Mouse (Mus musculus) T-helper 17 cell (primary cell): ENCODE results near the gene Slc39a13.

ENCODE experiments used
- in situ Hi-C, 2 experiments: fragments of 300-600 bp; cut with MboI, MseI; formaldehyde crosslinking; loops; 1 replicate in 1 of 2; 2 replicates in 1 of 2; pipeline ENCODE4 v1.15.1; 2025; ENCODE audit warnings: high pct_unique_total_duplicates in 2 of 2

Gene Slc39a13

DNA sequence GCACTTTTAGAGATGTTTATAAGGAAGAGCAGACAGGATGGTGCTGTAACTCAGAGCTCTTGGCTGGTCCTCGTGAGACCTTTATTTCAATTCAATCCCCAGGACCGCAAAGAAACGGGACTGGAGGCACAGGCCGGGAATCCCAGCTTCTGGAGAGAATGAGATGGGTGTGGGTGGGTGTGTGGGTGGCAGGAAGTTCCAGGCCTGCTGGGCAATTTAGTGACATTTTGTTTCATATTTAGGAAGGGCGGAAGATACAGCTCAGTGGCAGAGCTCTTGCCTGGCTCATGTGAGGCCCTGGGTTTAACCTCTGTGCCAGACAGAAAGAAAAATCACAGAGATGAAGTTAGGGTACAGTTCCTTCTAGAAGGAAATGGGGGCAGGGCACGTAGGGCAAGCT, 20.0 kb upstream of the Slc39a13 start:
- in situ Hi-C loops, result no loop called here

DNA sequence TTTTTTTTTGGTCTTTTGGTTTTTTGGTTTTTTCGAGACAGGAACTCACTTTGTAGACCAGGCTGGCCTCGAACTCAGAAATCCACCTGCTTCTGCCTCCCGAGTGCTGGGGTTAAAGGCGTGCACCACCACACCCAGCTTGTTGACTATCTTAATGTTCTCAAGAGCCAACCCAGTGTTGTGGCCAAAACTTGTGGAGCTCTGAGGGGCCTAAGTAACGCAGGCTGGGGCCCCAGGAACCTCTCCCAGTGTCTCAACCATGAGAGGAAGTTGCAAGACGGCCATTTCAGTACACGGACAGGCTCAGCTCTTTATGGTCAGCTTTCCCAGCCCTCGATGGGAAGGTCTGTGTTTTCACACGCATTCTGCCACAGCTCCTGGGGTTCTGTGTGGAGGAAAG, 18.8 kb upstream of the Slc39a13 start:
- in situ Hi-C loops, result no loop called here

DNA sequence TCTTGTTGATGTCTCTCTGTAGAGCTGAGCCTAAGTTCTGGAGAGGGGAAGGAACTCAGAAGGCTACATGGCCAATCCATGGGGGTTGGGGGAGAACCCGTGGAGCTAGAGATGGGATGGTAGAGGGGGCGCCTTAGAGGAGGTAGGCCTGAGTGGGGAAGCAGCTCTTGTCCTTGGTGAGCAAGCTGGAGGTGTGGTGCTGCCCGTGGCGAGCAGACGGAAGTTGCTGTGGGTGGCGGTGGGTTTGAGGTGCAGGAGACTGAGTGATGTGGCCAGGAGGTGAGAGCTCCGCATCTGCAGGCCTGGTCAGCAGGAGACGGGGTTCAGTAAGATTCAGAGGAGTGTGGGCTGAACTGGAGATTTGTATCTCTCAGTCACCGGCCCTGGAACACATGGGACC, 17.2 kb upstream of the Slc39a13 start:
- in situ Hi-C loops, result no loop called here

DNA sequence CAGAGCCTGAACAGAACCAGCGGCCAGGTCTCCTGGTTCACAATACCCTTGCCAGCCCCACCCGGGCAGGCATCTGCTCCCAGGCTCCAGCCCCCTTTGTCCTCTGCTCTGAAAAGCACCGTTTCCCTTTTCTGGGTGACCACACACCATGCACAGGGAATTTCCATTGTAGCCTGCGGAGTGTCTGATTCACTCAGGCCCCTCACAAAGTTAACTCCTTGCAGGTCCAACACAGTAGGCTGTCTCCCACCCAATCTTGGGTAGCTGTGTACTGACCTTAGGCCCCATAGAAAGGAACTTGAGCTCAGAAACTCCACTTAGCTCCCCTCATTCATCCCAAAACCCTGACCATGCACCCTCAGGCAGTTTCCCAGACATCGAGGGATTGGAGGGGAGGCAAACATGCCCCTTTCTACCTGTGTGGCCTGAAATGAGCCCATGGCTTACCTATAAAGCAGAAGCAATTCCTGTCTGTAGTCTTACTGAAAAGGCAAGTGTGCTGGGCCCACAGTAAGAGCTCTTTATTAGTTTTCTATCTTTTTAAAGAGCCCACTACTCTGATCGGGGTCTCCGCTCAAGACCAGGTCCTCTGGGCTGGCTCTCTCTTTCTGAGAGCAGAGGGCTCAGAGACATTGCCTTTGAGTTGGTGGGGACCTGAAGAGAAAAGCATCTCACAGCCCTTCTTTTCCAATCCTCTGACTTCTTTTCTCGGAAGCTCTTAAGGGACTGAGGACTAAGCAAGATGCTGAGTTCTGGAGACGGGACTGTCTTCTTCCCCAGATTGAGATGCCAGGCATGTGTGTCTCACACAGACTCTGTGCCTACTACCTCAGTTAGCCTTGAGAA, 16.4 kb upstream of the Slc39a13 start:
- in situ Hi-C loops, result no loop called here

DNA sequence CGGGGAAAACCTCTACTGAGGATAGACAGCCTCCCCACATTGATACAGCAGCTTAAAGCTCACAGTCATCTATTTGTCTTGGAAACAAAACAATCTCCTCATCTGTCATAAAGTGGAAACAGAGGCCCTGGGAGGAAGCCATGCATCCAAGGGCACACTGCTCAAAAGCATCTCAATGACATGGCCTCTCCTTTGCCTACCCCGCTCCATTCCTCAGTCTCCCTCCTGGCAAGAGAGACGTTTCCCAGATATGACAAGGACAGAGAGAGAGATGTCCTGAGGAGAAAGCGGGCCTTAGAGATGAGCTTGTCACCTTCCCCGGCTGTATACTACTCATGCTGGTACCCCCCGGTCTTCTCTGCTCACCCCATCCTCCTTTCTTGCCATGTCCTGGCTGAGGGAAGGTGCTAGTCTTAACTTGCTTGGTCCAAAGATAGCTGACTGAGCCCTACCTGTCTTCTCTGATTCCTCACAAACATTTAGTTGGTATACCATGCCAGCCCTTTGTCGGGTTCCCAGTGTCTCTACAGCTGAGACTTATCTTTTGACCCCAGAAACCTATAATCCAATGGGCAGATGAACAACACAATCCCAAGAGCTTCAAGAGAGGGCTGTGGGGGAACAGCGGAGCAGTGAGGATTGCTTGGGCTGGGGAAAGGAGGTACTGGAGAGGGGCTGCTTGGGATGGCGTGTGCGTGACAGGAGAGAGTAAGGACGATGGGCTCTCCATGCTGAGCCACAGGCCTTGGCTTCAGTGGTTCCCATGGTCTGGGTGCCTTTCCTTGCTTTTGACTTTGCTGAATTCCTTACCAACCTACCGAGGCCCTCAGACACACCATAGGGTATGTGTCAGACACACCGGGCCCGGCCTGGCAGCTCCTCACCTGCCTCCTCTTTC, 15.5 kb upstream of the Slc39a13 start:
- in situ Hi-C loops, result no loop called here

DNA sequence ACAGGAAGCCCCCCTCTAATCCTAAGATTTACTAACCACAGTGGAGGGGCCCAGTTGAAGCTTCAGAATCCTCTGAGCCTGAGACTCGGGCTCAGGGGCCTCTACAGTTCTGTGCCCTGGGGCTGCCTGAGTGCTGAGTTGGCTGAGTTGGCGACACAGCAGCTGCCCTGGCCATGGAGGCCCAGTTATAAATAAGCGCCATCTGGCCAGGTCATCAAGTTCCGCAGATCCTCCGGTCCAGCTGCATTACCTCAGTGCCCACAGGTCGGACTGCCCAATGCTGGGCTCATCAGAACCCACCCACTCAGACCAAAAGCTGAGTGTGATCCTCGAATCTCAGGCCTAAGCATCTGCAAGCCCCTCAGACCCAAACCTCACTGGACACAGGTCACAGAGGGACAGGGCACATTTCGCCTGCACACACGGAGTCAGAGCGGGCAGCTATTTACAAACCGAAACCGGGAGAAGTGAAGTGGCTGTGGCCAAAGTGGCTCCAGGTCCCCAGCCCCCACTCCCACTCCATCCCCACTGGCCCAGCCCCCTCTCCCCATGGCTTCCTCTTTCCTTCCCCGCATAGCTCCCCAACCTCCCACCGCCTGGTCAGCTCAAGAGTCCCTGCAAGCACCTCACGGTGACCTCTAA, 14.1 kb upstream of the Slc39a13 start:
- in situ Hi-C loops, result no loop called here

DNA sequence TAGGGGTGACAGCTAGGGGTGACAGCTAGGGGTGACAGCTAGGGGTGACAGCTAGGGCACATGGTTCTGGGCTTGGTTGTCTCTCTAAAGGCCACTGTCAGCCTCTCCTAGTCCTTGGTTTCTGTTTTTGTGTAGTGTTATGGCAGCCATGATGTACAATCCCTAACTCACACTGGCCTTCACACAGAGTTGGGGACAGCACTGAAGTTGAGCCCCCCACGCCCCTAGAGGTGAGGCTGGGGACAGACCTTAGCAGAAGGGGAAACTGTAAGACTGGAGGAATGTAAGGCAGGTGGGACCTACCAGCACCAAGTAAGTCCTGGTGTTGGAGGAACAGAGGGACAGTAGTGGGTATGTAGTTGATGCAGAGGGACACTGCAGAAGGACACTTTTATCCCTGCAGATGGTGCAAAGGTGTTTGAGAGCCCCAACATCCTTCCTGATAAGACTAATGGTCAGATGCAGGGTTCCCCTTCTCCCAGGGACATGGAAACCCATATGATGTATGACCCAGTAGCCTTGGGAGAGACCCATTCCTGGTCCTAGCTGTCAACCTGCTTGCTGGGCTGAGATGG, 13.2 kb upstream of the Slc39a13 start:
- in situ Hi-C loops, result no loop called here

DNA sequence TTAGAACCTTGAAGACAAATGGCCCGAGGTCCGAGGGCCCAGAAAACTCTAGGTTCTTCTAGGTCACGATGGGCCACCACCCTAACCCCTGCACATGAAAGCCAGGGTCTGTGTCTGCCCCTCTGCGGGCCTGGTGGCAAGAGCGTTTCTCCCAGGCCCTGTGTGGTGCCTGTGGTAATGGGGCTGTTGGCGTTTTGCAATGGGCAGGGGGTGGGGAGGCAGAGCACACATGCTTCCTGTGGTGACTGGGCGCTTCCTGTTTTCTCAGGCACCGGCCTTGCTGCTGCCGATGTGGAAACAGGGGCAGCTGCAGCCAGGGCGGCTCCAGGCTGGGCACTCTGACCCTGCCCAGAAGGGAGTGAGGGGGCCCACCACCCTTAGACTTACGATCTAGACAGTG, 12.6 kb upstream of the Slc39a13 start:
- in situ Hi-C loops, result no loop called here

DNA sequence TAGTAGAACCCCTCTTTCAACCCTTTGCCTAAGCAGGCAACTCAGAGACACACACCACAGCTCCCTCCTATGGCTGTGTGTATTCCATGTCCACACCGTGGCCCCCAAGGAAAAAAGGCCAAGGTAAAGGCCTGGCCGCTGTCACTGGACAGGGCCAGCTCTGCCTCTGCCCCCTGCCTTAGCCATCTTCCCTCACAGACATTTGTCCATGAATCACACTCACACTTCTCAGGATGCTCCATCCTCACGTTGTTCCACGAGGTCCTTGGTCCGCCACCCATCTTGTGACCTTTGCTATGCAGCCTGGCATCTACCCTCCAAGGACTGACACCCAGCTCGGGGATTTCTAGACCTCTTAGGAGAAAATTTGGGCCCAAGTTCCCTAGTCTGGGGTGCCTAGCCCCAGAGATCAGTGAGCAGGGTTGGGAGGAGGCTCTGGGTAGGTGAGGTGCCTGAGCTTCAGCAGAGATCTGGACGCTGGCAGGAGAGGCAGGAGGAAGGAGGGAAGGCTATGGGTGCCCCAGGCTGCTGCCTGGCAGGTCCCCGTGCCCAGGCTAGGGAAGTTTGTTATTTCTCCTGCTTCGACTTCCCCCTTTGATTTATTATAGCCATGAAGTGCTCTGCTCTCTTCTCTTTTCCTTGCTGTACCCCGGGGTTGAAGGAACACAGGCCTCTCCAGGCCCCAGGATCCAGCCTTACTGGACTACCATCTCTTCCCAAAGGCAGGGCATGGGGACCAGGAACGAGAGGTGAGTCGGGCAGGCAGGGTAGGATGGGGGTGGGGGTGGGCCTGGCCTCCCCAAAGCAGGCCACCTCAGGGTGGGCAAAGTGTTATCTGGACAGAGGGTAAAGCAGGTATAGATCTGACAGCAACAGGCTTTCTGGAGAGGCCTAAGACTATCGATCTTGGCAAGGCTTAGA, 11.8 kb upstream of the Slc39a13 start, which contains the start of gene Spi1:
Spi1 (plus strand) TSS at position 616 of the 921 bp plus-strand sequence.
- in situ Hi-C loops, result no loop called here

DNA sequence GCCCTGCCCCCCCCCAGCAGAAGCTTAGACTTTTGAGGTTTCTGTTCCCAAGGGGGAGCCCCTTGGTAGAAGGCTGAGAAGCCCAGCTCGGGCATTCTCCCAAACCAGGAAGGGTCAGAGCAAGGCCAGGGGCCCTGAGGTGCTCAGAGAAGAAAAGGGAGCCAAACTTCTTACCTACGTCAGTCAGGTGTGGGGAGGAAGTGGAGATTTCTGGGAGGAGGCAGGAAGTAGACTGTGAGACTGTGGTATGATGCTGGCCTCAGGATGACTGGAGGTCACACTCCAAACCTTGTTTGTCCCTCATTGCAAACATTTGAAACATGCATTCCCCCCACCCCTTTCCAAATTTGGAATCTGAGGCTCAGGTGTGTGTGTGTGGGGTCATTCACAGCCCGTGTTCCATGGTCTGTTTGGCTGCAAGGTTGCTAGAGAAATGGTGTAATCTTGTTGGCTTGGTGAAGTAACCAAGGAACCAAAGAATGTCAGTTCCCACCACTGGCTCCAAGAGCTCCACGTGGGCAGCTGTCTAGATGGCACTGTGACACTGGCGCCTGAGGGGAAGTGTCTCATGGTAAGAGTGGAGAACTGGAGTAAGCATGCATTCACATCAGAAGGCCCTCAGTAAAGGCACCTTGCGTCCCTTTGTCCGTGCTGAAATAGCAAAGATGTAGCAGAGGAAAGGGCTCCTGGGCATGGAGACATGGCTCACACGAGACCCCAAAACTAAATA, 10.7 kb upstream of the Slc39a13 start:
- in situ Hi-C loops, result no loop called here

DNA sequence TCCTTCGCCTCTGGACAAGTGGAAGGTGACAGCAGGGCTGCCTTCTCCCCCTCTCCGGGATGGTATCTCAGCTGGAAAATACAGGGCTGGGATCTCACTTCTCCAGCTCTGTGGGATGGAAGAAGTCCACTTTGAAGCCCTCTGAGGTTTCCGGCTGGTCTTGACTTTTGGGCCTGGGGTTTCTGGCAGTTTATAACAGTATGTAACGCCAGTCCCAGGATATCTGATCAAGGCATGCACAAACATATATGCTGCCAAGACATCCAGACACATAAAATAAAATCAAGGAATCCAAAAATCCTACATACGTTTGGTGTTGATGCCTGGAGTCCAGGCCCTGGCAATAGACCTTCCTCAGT, 8.8 kb upstream of the Slc39a13 start:
- in situ Hi-C loops, result no loop called here

DNA sequence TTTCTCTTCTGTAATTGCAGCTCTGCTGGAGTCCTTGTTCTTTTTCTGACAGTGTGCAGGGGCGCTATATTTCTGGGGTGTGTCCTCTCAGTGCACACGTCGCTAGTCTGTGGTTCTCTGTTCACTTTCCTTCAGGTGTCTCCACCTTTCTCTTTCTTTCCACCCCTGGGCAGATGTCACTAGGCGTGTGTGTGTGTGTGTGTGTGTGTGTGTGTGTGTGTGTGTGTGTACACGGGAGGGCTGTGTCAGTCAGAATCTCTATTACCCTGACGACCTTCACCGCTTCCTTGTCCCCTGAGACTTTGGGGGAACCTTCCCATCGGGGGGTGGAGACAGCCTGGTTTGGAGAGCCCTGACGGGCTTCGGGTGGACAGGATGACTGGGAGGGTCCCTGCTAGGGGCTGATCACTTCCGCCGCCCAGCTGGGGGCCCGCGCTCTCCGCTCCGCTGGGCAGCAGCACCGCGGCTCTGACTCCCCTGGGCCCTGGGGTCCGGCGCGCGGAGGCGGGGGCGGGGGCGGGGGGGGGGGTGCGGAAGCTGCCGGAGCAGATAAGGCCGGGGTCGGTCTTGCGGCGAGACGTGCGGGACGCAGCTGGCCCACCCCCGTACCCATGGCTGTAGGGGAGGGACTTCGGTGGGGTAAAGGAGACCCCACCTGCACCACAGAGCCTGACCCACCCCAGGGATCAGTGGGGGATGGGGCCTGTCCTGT, 8.3 kb upstream of the Slc39a13 start:
- in situ Hi-C loops, result no loop called here

DNA sequence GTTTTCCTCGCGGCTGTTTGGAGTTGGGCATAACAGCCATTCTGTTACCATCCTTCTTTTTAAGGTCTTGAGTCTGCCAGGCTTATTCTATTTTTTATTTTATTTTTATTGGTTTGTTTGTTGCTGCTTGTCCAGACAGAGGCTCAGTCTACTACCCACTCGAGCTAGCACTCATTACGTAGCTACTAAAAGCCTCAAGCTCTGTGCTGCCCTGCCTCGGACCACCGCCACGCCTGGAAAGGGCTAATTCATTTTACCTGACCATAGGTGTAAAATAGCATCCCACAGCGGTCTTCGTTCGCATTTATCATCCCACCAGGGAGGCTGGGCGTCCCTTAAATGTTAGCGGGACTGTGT, 7.7 kb upstream of the Slc39a13 start:
- in situ Hi-C loops, result no loop called here

DNA sequence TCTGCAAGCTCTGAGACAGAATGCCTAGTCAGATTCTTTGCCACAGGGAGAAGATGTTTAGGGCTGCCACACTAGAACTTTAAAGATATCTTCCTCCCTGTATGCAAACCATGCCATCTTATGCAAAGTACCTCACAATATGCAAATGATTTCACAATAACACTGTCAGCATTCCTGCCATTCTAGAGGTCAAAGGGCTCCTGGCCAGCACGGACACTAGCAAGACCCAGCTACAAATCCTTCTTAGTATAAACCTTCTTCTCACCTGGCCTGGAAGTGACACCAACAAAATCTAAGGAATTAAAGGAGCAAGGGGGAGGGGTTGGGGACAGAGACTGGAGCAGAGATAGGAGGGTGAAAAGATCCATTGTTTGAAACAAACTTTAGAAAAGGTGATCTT, 1.9 kb upstream of the Slc39a13 start:
- in situ Hi-C loops, result no loop called here

DNA sequence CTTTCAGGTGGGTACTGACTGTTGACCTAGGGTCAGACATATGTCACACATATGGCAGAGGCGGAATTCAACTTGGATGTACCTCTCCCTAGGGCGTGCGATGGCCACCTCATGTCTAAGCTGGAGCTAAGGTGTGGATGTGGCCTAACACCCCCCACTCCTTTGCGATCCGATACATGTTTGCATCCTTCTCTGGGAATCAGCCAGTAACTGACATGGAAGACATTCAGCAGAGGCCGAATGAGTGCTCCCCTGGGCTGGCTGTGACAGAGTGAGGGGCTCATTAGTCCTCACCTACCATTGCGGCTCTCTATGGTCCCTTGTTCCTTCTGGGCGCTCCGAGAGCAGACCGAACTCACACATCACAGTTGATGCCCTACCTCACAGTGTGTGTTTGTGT, 842 bp upstream of the Slc39a13 start:
- in situ Hi-C loops, result no loop called here

DNA sequence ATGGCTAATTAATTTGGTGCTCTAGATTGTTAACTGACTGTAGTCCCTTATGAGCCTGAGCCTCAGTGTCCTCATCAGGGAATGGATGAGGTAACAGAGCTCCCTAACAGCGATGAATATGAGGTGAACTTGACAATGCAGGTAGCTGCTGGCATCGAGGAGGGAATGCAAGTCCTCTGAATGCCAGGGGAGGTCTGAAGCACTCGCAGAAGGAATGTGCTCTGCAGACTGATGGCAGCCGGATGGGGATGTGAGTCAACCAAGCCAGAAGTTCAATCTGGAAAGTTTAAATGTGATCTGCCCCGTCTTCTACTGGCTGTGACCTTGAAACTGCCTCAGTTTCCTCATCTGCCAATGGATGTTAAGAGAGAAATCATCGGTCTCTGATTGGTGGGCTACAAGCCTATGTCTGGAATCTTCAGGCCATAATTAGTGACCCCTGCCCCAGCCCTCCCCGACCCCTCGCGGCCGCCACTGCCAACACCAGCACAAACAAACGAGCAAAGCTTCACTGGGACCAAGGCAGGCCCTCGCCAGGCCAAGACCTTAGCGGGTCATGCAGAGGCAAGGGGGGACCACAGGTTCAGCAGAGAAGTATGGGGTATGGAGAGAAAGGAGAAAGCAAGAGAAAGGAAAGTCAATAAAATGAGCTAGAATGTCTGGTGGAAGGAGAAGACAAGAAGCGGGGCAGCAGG, 764 bp downstream of the Slc39a13 start:
- in situ Hi-C loops, result no loop called here

DNA sequence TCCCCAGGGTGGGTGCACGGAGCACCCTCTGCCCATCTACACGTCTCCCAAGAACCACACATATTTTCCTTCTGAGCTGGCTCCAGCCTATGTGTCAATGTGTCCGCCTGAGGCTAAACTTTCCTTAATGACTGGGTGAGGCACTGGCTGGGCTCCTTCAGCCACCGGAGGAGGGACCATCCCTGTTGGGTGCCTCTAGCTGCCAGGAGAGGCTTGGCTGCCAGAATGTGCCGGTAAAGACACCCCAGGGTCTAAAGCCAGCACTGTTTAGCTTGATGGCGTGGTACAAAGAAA, 1.4 kb downstream of the Slc39a13 start:
- in situ Hi-C loops, result no loop called here

DNA sequence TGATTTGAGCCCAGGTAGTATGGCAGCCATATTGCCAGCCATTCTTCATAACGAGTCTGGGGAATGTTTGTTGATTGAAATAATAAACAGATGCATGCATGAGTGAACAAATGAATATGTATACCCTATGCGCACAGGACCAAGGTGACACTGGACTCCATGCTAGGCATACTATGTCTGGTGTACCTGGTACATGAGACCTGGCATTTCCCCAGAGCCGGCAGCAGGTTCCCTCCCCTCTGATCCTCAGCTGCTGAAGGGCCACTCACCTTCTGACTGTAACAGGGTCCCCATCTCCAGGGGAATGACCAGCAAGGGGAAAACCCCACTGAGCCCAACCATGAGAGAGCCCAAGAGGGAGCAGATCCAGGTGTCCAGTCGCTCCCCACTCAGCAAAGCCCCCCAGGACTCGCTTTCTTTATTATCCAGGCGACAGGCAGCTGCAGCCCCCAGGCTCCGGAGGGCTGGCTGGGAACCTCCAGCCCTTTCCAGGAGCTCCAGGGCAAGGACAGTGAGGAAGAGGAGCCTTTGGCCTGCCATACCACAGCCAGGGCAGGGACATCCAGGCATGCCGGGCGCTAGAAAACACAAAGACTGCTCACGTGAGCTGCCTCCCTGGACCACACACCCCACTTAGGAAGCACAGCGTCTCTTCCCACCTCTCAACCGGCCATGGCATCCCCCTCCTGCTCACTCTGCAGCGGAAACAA, 1.9 kb downstream of the Slc39a13 start:
- in situ Hi-C loops, result no loop called here

DNA sequence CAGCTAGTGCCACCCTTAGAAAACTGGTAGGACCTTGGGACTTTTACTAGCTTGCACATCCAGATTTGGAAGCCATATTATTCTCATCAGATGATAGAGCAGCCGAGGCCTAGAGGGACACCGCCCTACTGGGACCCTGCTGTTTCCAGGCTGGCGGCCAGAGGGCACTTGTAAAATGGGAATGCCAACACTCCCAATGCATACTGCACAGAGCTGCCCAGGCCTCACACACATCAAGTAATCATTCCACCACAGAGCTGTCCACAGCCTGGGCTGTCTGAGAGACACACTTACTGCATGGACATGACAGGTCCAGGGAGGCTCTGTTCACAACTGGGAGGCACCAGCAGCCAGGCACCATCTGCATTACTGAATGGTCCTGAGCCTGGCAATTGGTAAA, 3.8 kb downstream of the Slc39a13 start:
- in situ Hi-C loops, result no loop called here
